Mouse (Mus musculus) limb, embryonic 12.5 days (tissue): ENCODE data around the gene Tinagl1. TPM values are rescaled to one million over a fixed set of nuclear protein-coding genes. Genes with fewer than 3 reads are reported as not detected.

Source experiments
- ATAC-seq: fragments of 200-750 bp; cut with Nextera tagmentation; 2 replicates; pipeline ENCODE4 v1.8.0; 2017; ENCODE audit warnings: low read depth, moderate TSS enrichment; ENCODE audit not compliant: insufficient number of reproducible peaks, insufficient read depth, low FRiP score, low TSS enrichment
- H3K27ac ChIP-seq: fragments of 300-500 bp; sonication (generic); 2 replicates; pipeline ENCODE4 v1.5.1; 2016; ENCODE audit warnings: mild to moderate bottlenecking, moderate library complexity
- H3K27me3 ChIP-seq: fragments of 300-500 bp; sonication (generic); 2 replicates; pipeline ENCODE4 v1.6.1; 2016; ENCODE audit warnings: mild to moderate bottlenecking, moderate library complexity
- H3K36me3 ChIP-seq: fragments of 300-500 bp; sonication (generic); 2 replicates; pipeline ENCODE4 v1.6.1; 2016; ENCODE audit warnings: mild to moderate bottlenecking, moderate library complexity
- H3K4me1 ChIP-seq: fragments of 300-500 bp; sonication (generic); replicated peaks from 2 replicates; pipeline ENCODE4 v1.6.1; 2016
- H3K4me2 ChIP-seq: fragments of 300-500 bp; sonication (generic); 2 replicates; pipeline ENCODE4 v1.6.1; 2016; ENCODE audit warnings: mild to moderate bottlenecking, moderate library complexity
- H3K4me3 ChIP-seq: fragments of 300-500 bp; sonication (generic); replicated peaks from 2 replicates; pipeline ENCODE4 v1.5.1; 2016; ENCODE audit warnings: mild to moderate bottlenecking
- H3K9ac ChIP-seq: fragments of 300-500 bp; sonication (generic); replicated peaks from 2 replicates; pipeline ENCODE4 v1.6.1; 2016; ENCODE audit warnings: mild to moderate bottlenecking, moderate library complexity
- H3K9me3 ChIP-seq: fragments of 300-500 bp; sonication (generic); 2 replicates; pipeline ENCODE4 v1.6.1; 2016; ENCODE audit warnings: mild to moderate bottlenecking, moderate library complexity
- WGBS: fragments of 180-500 bp; shearing (Covaris S2); methylation state at CpG from one replicate; pipeline ENCODE4 v1.1.7; 2016; 5-methylcytosine and 5-hydroxymethylcytosine counted together
- polyA plus RNA-seq: library from polyadenylated mRNA; unstranded; fragments of >200 nt; fragmentation: Nextera tagmentation; extraction: Ambion mirVana; gene quantifications from 2 replicates; pipeline ENCODE4 v1.2.1, GENCODE M21; 2016

Tinagl1 gene
- polyA plus RNA-seq, 1 experiment from 2014 or later = 7.8 TPM

DNA sequence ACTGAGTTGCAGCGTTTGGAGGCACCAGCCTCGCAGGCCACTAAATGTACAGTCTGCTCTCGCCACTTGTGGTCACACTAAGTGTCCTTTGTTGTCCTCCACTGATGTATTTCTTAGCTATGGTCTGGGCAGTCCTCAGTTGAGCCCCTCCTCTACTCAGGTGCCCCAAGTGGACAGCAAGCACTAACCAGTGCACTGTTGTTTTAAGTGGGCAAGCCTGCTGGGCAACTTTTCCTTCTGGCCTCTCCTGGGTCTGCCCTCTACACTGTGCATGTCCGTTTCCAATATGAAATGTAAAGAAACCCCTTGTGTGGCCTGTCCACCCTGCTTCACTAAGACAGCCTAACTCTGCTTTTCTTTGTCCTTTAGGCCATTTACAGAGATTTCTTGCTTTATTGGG is 50.8 kb downstream of the Tinagl1 start:
- Histone ChIP-seq H3K4me2 (no peak overlapping the region), H3K4me1 (no peaks in the 10 kb centered on the region), H3K9ac (no peak overlapping the region), H3K27me3 (no peaks in the 10 kb centered on the region), H3K4me3 (no peak overlapping the region), H3K27ac (no peak overlapping the region), H3K36me3 (peaks cover 79% of the 10 kb centered on the region), H3K9me3 (no peaks in the 10 kb centered on the region)
- no peak for ATAC-seq
- WGBS = 91% methylated on average over 4 of the region's 4 CpGs

GRCm38 (mm10) chr4:130123020-130123419 is 51.9 kb downstream of the Tinagl1 start:
- H3K27ac ChIP-seq = no peak overlapping the region
- H3K4me2 ChIP-seq = no peak overlapping the region
- 91% methylated on average over 5 of the region's 5 CpGs for WGBS
- no peaks in the 10 kb centered on the region for H3K9me3 ChIP-seq
- no peaks in the 10 kb centered on the region for H3K27me3 ChIP-seq
- H3K4me3 ChIP-seq = no peak overlapping the region
- H3K9ac ChIP-seq = no peak overlapping the region
- no peak for ATAC-seq
- peaks cover 72% of the 10 kb centered on the region for H3K36me3 ChIP-seq
- no peaks in the 10 kb centered on the region for H3K4me1 ChIP-seq

- Histone ChIP-seq H3K9me3 (no peaks in the 10 kb centered on the region), H3K27ac (no peak overlapping the region), H3K36me3 (peaks cover 64% of the 10 kb centered on the region), H3K4me2 (no peak overlapping the region), H3K9ac (no peak overlapping the region), H3K27me3 (no peaks in the 10 kb centered on the region), H3K4me3 (no peak overlapping the region), H3K4me1 (no peaks in the 10 kb centered on the region)
- 76% methylated on average over 8 of the region's 8 CpGs for WGBS
- ATAC-seq = no peak
Observed at GRCm38 (mm10) chr4:130121560-130121959, 53.4 kb downstream of the Tinagl1 start.

DNA sequence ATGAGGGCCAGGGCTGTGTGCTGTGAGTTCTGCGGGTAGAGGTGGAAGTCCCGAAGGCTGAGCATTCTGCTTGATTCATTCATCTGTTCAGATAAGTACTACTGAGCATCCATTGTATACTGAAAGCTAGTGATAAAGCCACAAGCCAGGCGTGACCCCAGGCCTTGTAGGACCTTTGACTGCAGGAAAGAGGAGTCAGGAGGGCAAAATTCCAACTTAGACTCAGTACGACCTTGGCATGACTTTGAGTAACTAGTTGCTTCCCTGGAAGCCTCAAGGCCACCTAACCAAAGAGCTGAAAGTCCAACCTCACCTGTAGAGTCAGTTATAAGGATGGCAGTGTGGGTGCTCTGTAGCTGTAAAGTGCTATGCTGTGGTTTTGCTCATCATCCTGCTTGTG is 54.2 kb downstream of the Tinagl1 start:
- 90% methylated on average over 4 of the region's 4 CpGs for WGBS
- H3K9ac ChIP-seq = no peak overlapping the region
- peaks cover 57% of the 10 kb centered on the region for H3K36me3 ChIP-seq
- no peak for ATAC-seq
- no peaks in the 10 kb centered on the region for H3K9me3 ChIP-seq
- H3K4me3 ChIP-seq = no peak overlapping the region
- no peaks in the 10 kb centered on the region for H3K27me3 ChIP-seq
- no peak overlapping the region for H3K27ac ChIP-seq
- H3K4me1 ChIP-seq = no peaks in the 10 kb centered on the region
- no peak overlapping the region for H3K4me2 ChIP-seq

Other genes starting within 250 kb of the Tinagl1 start
- gene Spocd1, start 245.9 kb downstream of the Tinagl1 start, polyA plus RNA-seq = not detected in 2 replicates
- gene Adgrb2, start 190.3 kb downstream of the Tinagl1 start, polyA plus RNA-seq = 3.1 and 3.6 TPM in 2 replicates
- gene Col16a1, start 127.3 kb downstream of the Tinagl1 start, polyA plus RNA-seq = 24.2 and 30.9 TPM in 2 replicates
- 64.6 and 64.7 TPM in 2 replicates for gene Pef1, start 72.6 kb downstream of the Tinagl1 start, polyA plus RNA-seq
- gene Hcrtr1, start 35.8 kb downstream of the Tinagl1 start, polyA plus RNA-seq = not detected in 2 replicates
- not detected in 2 replicates for gene Gm853, start 47.3 kb upstream of the Tinagl1 start, polyA plus RNA-seq
- 199 and 205 TPM in 2 replicates for gene Serinc2, start 104.1 kb upstream of the Tinagl1 start, polyA plus RNA-seq
- gene Fabp3, start 133.5 kb upstream of the Tinagl1 start, polyA plus RNA-seq = 11.3 and 14.1 TPM in 2 replicates
- not detected in 2 replicates for gene Gm10570, start 133.6 kb upstream of the Tinagl1 start, polyA plus RNA-seq
- gene Zcchc17, start 184.8 kb upstream of the Tinagl1 start, polyA plus RNA-seq = 73.9 and 76.8 TPM in 2 replicates
- 200 and 212 TPM in 2 replicates for gene Snrnp40, start 185.0 kb upstream of the Tinagl1 start, polyA plus RNA-seq